Mouse (Mus musculus): Measurements from ENCODE around the gene Opa3. TPM values are rescaled to one million over a fixed set of nuclear protein-coding genes. Genes with fewer than 3 reads are reported as not detected.

Opa3 gene
- polyA plus RNA-seq, 1 experiment, result 27.5 TPM

DNA sequence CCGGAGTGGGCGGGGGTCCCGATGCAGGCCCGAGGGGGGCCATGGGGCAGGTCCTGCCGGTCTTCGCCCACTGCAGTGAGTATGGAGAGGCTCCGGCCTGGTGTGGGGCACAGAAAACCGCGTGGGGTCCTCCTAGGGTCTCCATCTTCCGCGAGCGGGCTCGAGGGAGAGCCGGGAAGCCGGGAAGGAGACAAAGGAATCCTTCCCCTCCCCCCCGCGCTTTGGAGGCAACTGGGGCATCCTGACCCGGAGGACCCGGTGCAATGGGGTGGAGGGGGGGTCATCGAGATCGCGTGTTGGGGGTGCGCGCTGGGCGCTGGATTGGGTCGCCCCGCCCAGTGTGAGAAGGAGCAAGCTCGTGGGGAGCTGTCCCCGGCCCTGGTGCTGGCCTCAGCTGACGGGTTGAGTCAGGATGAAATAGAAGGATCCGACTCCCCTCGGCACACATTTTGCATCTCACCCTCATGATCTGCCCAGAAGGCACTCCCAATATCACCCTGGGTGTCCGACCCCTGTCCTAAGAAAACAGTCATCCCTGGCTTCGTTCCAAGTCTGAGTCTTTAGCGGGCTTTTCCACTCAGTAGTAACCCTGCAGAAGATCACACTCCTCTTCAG lies 54.8 kb downstream of the Opa3 start:
- H3K36me3 ChIP-seq (ENCODE audit: control insufficient read depth, insufficient read depth), result no peaks in the 10 kb centered on the region
- H3K27me3 ChIP-seq (ENCODE audit: control insufficient read depth, insufficient read depth, insufficient read length), result peaks cover 18% of the 10 kb centered on the region
- peak overlapping the region; percentile 44 for H3ac ChIP-seq (ENCODE audit: control insufficient read depth, insufficient read length, low read depth)
- no peaks in the 10 kb centered on the region for H3K79me3 ChIP-seq (ENCODE audit: low read depth)
- TF ChIP-seq FOSL1 (IDR thresholded peaks at IDR 0.05; ENCODE audit: insufficient read depth, low read length, poor library complexity, severe bottlenecking) (no peak), CEBPB (IDR thresholded peaks at IDR 0.05; ENCODE audit: low read depth) (no peak), MYOG (IDR thresholded peaks at IDR 0.05; ENCODE audit: control insufficient read depth, extremely low read depth, insufficient read length) (no peak), USF1 (IDR thresholded peaks at IDR 0.05; ENCODE audit: low read depth) (no peak), CTCF (IDR thresholded peaks at IDR 0.05; ENCODE audit: control insufficient read depth, insufficient read depth, insufficient read length) (no peak), MAX (IDR thresholded peaks at IDR 0.05) (no peak), MYOD1 (IDR thresholded peaks at IDR 0.05; ENCODE audit: control insufficient read depth, insufficient read length, low read depth) (no peak)
- H3K79me2 ChIP-seq (ENCODE audit: control insufficient read depth, insufficient read depth), result no peaks in the 10 kb centered on the region
- peak overlapping the region; percentile 21 for H3K4me3 ChIP-seq (ENCODE audit: insufficient read depth, poor library complexity, severe bottlenecking)

DNA sequence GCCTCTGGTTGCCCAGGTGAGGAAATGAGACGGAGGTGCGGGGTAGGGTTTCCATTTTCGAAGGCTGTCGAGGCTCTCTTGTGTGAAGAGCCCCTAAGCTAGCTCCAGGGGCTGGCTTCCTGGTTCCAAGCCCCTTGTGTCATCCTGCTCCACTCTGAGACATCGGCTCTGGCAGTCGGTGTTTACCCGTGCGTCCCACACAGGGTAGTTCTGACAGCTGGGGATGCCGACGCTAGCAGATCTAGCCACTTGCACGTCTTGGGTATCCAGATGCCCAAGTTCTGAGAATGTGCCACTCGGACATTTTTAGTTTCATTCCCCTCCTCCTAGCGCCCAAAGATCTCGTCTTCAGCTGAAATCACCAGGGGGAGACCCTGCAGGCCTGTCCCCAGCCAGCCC lies 55.3 kb downstream of the Opa3 start:
- Histone ChIP-seq H3K27me3 (ENCODE audit: control insufficient read depth, insufficient read depth, insufficient read length) (peaks cover 13% of the 10 kb centered on the region), H3K36me3 (ENCODE audit: control insufficient read depth, insufficient read depth) (no peaks in the 10 kb centered on the region), H3K79me3 (ENCODE audit: low read depth) (no peaks in the 10 kb centered on the region), H3K79me2 (ENCODE audit: control insufficient read depth, insufficient read depth) (no peaks in the 10 kb centered on the region), H3ac (ENCODE audit: control insufficient read depth, insufficient read length, low read depth) (no peak overlapping the region), H3K4me3 (ENCODE audit: insufficient read depth, poor library complexity, severe bottlenecking) (no peak overlapping the region)
- no peak for TF ChIP-seq MYOG (IDR thresholded peaks at IDR 0.05; ENCODE audit: control insufficient read depth, extremely low read depth, insufficient read length)
- TF ChIP-seq CEBPB (IDR thresholded peaks at IDR 0.05; ENCODE audit: low read depth), result no peak
- TF ChIP-seq FOSL1 (IDR thresholded peaks at IDR 0.05; ENCODE audit: insufficient read depth, low read length, poor library complexity, severe bottlenecking), result no peak
- no peak for TF ChIP-seq USF1 (IDR thresholded peaks at IDR 0.05; ENCODE audit: low read depth)
- no peak for TF ChIP-seq CTCF (IDR thresholded peaks at IDR 0.05; ENCODE audit: control insufficient read depth, insufficient read depth, insufficient read length)
- TF ChIP-seq MAX (IDR thresholded peaks at IDR 0.05), result no peak
- no peak for TF ChIP-seq MYOD1 (IDR thresholded peaks at IDR 0.05; ENCODE audit: control insufficient read depth, insufficient read length, low read depth)

- no peak overlapping the region for H3K4me3 ChIP-seq (ENCODE audit: insufficient read depth, poor library complexity, severe bottlenecking)
- H3K79me3 ChIP-seq (ENCODE audit: low read depth), result no peaks in the 10 kb centered on the region
- H3ac ChIP-seq (ENCODE audit: control insufficient read depth, insufficient read length, low read depth), result no peak overlapping the region
- H3K36me3 ChIP-seq (ENCODE audit: control insufficient read depth, insufficient read depth), result no peaks in the 10 kb centered on the region
- TF ChIP-seq CTCF (IDR thresholded peaks at IDR 0.05; ENCODE audit: control insufficient read depth, insufficient read depth, insufficient read length) (peak; percentile 18), USF1 (IDR thresholded peaks at IDR 0.05; ENCODE audit: low read depth) (no peak)
- no peaks in the 10 kb centered on the region for H3K79me2 ChIP-seq (ENCODE audit: control insufficient read depth, insufficient read depth)
- peaks cover 2% of the 10 kb centered on the region for H3K27me3 ChIP-seq (ENCODE audit: control insufficient read depth, insufficient read depth, insufficient read length)
Observed at GRCm38 (mm10) chr7:19284763-19285162, 56.6 kb downstream of the Opa3 start.

GRCm38 (mm10) chr7:19290969-19291596 lies 62.9 kb downstream of the Opa3 start:
- no peaks in the 10 kb centered on the region for H3K36me3 ChIP-seq (ENCODE audit: control insufficient read depth, insufficient read depth)
- TF ChIP-seq FOSL1 (IDR thresholded peaks at IDR 0.05; ENCODE audit: insufficient read depth, low read length, poor library complexity, severe bottlenecking) (no peak), MAX (IDR thresholded peaks at IDR 0.05) (no peak), MYOD1 (IDR thresholded peaks at IDR 0.05; ENCODE audit: control insufficient read depth, insufficient read length, low read depth) (peak; percentile 92), CTCF (IDR thresholded peaks at IDR 0.05; ENCODE audit: control insufficient read depth, insufficient read depth, insufficient read length) (no peak)
- H3K79me3 ChIP-seq (ENCODE audit: low read depth), result no peaks in the 10 kb centered on the region
- peak overlapping the region; percentile 41 for H3ac ChIP-seq (ENCODE audit: control insufficient read depth, insufficient read length, low read depth)
- H3K27me3 ChIP-seq (ENCODE audit: control insufficient read depth, insufficient read depth, insufficient read length), result no peaks in the 10 kb centered on the region
- no peaks in the 10 kb centered on the region for H3K79me2 ChIP-seq (ENCODE audit: control insufficient read depth, insufficient read depth)
- peak overlapping the region; percentile 30 for H3K4me3 ChIP-seq (ENCODE audit: insufficient read depth, poor library complexity, severe bottlenecking)

GRCm38 (mm10) chr7:19295503-19296185 lies 67.5 kb downstream of the Opa3 start:
- no peaks in the 10 kb centered on the region for H3K27me3 ChIP-seq (ENCODE audit: control insufficient read depth, insufficient read depth, insufficient read length)
- no peaks in the 10 kb centered on the region for H3K79me2 ChIP-seq (ENCODE audit: control insufficient read depth, insufficient read depth)
- no peak overlapping the region for H3K4me3 ChIP-seq (ENCODE audit: insufficient read depth, poor library complexity, severe bottlenecking)
- no peaks in the 10 kb centered on the region for H3K36me3 ChIP-seq (ENCODE audit: control insufficient read depth, insufficient read depth)
- TF ChIP-seq CEBPB (IDR thresholded peaks at IDR 0.05; ENCODE audit: low read depth) (no peak), CTCF (IDR thresholded peaks at IDR 0.05; ENCODE audit: control insufficient read depth, insufficient read depth, insufficient read length) (peak; percentile 69)
- no peaks in the 10 kb centered on the region for H3K79me3 ChIP-seq (ENCODE audit: low read depth)
- H3ac ChIP-seq (ENCODE audit: control insufficient read depth, insufficient read length, low read depth), result no peak overlapping the region

DNA sequence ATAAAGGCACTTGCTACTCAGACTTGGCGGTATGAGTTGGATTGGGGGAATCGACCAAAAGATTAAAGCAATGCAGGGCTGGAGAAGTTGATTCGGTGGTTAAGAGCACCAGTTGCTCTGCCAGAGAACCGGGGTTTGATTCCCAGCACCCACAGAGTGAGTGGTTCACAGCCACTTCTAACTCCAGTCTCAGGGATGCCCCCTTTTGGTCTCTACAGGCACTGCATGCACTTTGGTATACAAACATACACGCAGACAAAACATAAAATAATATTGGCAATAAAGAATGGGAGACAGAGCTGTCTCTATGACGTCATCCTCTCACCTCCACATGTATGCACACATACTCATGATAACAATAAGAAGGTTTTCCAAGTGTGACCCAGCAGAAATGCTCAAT lies 68.9 kb downstream of the Opa3 start:
- H3K36me3 ChIP-seq (ENCODE audit: control insufficient read depth, insufficient read depth), result no peaks in the 10 kb centered on the region
- TF ChIP-seq FOSL1 (IDR thresholded peaks at IDR 0.05; ENCODE audit: insufficient read depth, low read length, poor library complexity, severe bottlenecking), result no peak
- TF ChIP-seq CTCF (IDR thresholded peaks at IDR 0.05; ENCODE audit: control insufficient read depth, insufficient read depth, insufficient read length), result no peak
- TF ChIP-seq CEBPB (IDR thresholded peaks at IDR 0.05; ENCODE audit: low read depth), result no peak
- no peak for TF ChIP-seq MAX (IDR thresholded peaks at IDR 0.05)
- no peak for TF ChIP-seq MYOD1 (IDR thresholded peaks at IDR 0.05; ENCODE audit: control insufficient read depth, insufficient read length, low read depth)
- TF ChIP-seq MYOG (IDR thresholded peaks at IDR 0.05; ENCODE audit: control insufficient read depth, extremely low read depth, insufficient read length), result no peak
- no peak for TF ChIP-seq USF1 (IDR thresholded peaks at IDR 0.05; ENCODE audit: low read depth)
- H3K79me2 ChIP-seq (ENCODE audit: control insufficient read depth, insufficient read depth), result no peaks in the 10 kb centered on the region

More for the DNA sequence above, 68.9 kb downstream of the Opa3 start:
- no peak overlapping the region for H3K4me3 ChIP-seq (ENCODE audit: insufficient read depth, poor library complexity, severe bottlenecking)
- H3K27me3 ChIP-seq (ENCODE audit: control insufficient read depth, insufficient read depth, insufficient read length), result no peaks in the 10 kb centered on the region
- no peak overlapping the region for H3ac ChIP-seq (ENCODE audit: control insufficient read depth, insufficient read length, low read depth)
- H3K79me3 ChIP-seq (ENCODE audit: low read depth), result no peaks in the 10 kb centered on the region
